Mouse (Mus musculus): ENCODE results near the gene Ppp6r2.

The Ppp6r2 gene

GRCm38 (mm10) chr15:89314107-89314506 is 102.8 kb downstream of the Ppp6r2 start:
- DNase-seq: no peak

- peak; percentile 52 to 61 for DNase-seq
Measured at GRCm38 (mm10) chr15:89314511-89315189, 103.3 kb downstream of the Ppp6r2 start.

GRCm38 (mm10) chr15:89315190-89315731 is 103.9 kb downstream of the Ppp6r2 start, which contains the start of gene Sbf1:
Gene Sbf1, minus strand, starts transcription at chr15:89315311.
- DNase-seq: peak; percentile 99

DNA sequence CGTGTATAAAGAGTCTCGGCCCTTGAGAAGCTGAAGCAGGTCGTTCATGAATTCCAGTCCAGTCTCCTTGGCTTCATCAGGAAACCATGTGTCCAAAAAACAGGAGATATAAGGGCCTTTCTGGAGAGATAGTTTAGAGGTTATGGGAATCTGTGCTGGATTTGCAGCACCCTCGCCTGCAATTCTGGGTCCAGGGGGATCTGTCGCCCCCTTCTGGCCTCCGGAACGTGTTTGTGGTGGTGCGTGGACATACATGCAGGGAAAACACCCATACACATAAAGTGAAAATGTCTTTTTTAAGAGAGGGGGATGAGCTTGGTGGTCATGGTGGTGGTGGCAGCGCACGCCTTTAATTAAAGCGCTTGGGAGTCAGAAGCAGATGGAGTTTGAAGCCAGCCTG is 104.8 kb downstream of the Ppp6r2 start:
- DNase-seq: peak in 1 of 2 experiments; percentile 45

DNA sequence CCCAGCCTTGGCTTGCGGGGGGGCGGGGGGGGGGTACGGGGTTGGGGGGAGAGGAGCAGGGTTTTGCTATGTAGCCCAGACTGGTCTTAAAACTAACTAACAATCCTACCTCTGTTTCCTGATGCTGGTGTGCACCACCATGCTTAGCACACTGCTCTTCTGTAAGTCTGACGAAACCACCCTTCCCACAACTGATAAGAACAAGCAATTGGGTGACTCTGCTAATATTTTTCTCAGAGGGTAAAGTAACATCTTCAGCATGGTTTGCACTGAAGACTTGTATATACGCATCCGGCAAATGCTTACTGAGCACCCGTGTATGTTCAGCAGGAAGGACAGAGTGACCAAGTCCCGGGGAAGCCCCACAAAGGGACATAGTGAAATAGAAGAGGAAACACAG is 109.9 kb downstream of the Ppp6r2 start:
- DNase-seq: no peak

DNA sequence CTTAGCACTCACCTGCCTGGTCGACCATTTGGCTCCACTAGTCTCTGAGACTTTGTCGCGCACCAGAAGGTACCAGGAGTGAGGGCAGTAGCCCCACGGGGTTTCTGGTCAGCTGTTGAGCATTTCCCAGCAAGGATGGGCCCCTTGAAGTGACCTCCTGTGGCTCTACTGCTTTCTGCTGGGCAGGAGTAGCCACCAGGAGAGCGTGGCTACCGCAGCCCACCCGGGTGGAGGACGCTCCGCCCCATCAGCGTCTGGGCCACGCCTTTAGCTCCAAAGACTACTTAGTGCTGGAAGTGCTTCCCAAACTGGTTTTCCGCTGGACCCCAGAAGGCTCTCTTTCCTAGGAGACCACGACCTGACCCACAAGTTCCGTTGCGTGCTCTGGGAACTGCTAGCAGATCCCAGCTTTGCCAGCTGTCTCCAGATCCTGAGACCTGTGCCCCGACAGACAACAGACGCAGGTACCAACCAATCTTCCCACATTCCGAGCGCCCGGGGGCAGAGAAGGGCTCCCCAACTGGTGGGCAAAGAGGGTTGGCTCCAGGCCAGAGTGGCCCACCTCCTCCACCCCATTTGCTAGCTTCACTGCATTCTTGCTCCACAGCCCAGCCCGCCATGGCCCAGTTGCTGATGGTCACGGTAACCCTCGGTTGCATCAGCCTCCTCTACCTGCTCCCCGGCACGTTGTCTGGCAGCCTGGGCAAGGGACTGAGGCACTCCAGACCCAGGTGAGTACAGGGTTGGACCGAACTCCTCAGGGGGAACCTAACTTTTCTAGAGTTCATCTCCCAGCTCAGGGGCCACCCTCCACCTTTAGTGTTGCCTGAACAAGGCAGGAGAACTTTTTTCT is 111.5 kb downstream of the Ppp6r2 start, which contains the start of gene Adm2:
TSS of gene Adm2 (plus strand) at position 51 of the 853 bp plus-strand sequence.
- no peak for DNase-seq

DNA sequence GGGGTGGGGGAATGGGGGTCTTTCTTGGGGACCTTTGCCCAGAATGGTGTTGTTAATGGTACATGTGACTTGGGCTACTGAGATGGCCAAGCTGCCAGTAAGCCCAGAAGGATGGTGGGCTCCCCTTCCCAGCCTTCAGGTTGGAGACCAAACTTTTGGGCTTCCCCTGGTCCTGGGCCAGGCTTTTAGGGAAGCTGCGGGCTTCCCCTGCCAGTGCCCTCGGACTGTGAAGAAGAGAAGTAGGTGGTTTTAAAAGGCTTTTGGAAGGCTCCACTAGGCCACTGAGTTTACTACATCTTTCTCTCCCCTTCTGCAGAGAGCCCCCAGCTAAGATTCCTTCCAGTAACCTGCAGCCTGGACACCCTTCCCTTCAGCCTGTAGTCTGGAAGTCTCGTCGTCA is 112.3 kb downstream of the Ppp6r2 start:
- no peak for DNase-seq

- no peak for DNase-seq
Measured at GRCm38 (mm10) chr15:89326441-89326840, 115.1 kb downstream of the Ppp6r2 start.

- no peak for DNase-seq
Measured at GRCm38 (mm10) chr15:89334271-89334670, 122.9 kb downstream of the Ppp6r2 start, which contains the start of gene Miox. Gene Miox, plus strand, starts transcription at chr15:89334398.

DNA sequence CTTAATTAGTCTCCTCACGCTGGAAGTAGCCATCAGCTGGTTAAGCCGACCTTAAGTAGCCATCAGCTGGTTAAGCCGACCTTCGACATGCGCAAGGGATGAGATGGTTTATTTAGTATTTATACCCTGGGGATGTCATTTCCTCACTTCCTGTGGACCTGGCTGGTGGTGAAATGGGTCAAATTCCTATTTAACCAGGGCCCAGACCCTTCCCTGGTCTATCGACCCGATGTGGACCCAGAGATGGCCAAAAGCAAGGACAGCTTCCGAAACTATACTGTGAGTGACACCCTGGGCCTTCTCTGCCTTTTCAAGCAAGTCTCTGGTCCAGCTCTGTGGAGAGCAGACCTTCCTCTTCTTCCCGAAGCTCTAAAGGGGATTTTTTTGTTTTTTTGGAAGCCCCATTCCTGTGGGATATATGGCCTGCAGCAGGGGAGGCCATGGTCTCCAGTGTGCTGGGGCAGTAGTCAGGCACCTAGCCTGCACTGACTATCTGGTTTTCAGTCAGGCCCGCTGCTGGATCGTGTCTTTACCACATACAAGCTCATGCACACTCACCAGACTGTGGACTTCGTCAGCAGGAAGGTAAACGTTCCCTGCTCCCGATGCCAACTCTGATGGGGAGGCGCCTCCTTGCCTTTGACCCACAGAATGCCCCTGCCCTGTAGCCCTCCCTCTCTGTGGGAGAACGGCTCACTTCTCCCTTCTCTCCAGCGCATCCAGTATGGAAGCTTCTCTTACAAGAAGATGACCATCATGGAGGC is 123.6 kb downstream of the Ppp6r2 start:
- no peak for DNase-seq

GRCm38 (mm10) chr15:89336422-89336821 is 125.1 kb downstream of the Ppp6r2 start:
- no peak for DNase-seq

All from lung, postnatal 4 days (tissue).